Comparison of ENCODE assay signal across 8 mouse cellular contexts in genomic region chr16:94371301-94371931, GRCm38 (mm10). TPM values are rescaled to one million over a fixed set of nuclear protein-coding genes. Genes with fewer than 3 reads are reported as not detected.
A peak's percentile ranks its signal among the peaks of the same experiment; 100 is the strongest.
DNase-seq lines count a peak whose midpoint lies in the region; ATAC-seq and TF ChIP-seq lines count a peak whose summit lies in the region.

Pigp (minus strand) TSS chr16:94371842.

- ATAC-seq in inflammation-experienced regulatory T-cells, adult 6 months = peak; percentile 53
- ATAC-seq in midbrain, embryonic 11.5 days (ENCODE audit: low FRiP score) = peak; percentile 88
- ATAC-seq in stomach, embryonic 16.5 days (ENCODE audit: insufficient read depth, low FRiP score) = peak; percentile 77

- peak; percentile 22 to 35 for DNase-seq in spleen, adult 2 months (ENCODE audit: low read depth in 1 of 2, low spot score in 2 of 2)
- no peak for DNase-seq in spleen, adult 18-20 months
- peak; percentile 85 to 87 for DNase-seq in cerebellum, postnatal 14 days
- DNase-seq in gastrocnemius, postnatal 14 days = peak; percentile 67
- DNase-seq in left cerebral cortex, postnatal 4 days = peak; percentile 86
- peak; percentile 97 for DNase-seq in midbrain, embryonic 11.5 days (ENCODE audit: low spot score, missing footprints)

- peaks cover 5% of the 10 kb centered on the region for H3K4me1 ChIP-seq in spleen, adult 2 months (ENCODE audit: control insufficient read depth, insufficient read depth, insufficient read length)
- peaks cover 15% of the 10 kb centered on the region for H3K4me1 ChIP-seq in midbrain, embryonic 11.5 days (ENCODE audit: control insufficient read depth, insufficient read depth, low read length)
- H3K4me1 ChIP-seq in stomach, embryonic 16.5 days (ENCODE audit: control insufficient read depth, insufficient read depth, low read length) = peaks cover 8% of the 10 kb centered on the region; the same call in 1 of the 2 replicates

- WGBS in spleen, adult 2 months = under 1% methylated on average over 39 of the region's 43 CpGs
- under 1% methylated on average over 29 of the region's 43 CpGs for whole genome bisulfite sequencing in midbrain, embryonic 11.5 days
- WGBS in stomach, embryonic 16.5 days = under 1% methylated on average over 43 of the region's 43 CpGs

- peak within 1 kb of the TSS; percentile 89 for H3K27ac ChIP-seq in spleen, adult 2 months (ENCODE audit: insufficient read depth, low read length)
- peak within 1 kb of the TSS; percentile 96 for H3K27ac ChIP-seq in midbrain, embryonic 11.5 days (ENCODE audit: low read depth, low read length)
- peak within 1 kb of the TSS; percentile 99 for H3K27ac ChIP-seq in stomach, embryonic 16.5 days (ENCODE audit: low read length)

- intact Hi-C loops in gastrocnemius, postnatal 14 days (cut with DNase I; ENCODE audit: low total_unique reads) = no loop called here
- intact Hi-C loops in left cerebral cortex, postnatal 4 days (cut with DNase I) = no loop called here

- H3K4me3 ChIP-seq in spleen, adult 2 months (ENCODE audit: extremely low read depth, insufficient read depth, insufficient read length) = peak within 1 kb of the TSS; percentile 93
- H3K4me3 ChIP-seq in midbrain, embryonic 11.5 days (ENCODE audit: low read depth, low read length) = peak within 1 kb of the TSS; percentile 88
- H3K4me3 ChIP-seq in stomach, embryonic 16.5 days (replicated peaks; ENCODE audit: low read length) = peak within 1 kb of the TSS; percentile 92

- no peaks in the 10 kb centered on the region for H3K27me3 ChIP-seq in spleen, adult 2 months (ENCODE audit: control insufficient read depth, insufficient read depth, low read length)
- no peaks in the 10 kb centered on the region for H3K27me3 ChIP-seq in midbrain, embryonic 11.5 days (ENCODE audit: control insufficient read depth, insufficient read depth, low read length)
- no peaks in the 10 kb centered on the region for H3K27me3 ChIP-seq in stomach, embryonic 16.5 days (ENCODE audit: control insufficient read depth, insufficient read depth, low read length)

- peak within 1 kb of the TSS; percentile 71 for H3K4me2 ChIP-seq in midbrain, embryonic 11.5 days
- peak within 1 kb of the TSS; percentile 53 for H3K4me2 ChIP-seq in stomach, embryonic 16.5 days (ENCODE audit: low read depth, low read length)

- no peak for TF ChIP-seq POLR2A in spleen, adult 2 months (IDR thresholded peaks at IDR 0.05; ENCODE audit: low read depth, low read length)

- peak within 1 kb of the TSS; percentile 96 for H3K9ac ChIP-seq in midbrain, embryonic 11.5 days (ENCODE audit: low read length)
- peak within 1 kb of the TSS; percentile 98 for H3K9ac ChIP-seq in stomach, embryonic 16.5 days (ENCODE audit: low read length)

- no peaks in the 10 kb centered on the region for H3K9me3 ChIP-seq in midbrain, embryonic 11.5 days (ENCODE audit: control insufficient read depth, low read length)
- no peaks in the 10 kb centered on the region for H3K9me3 ChIP-seq in stomach, embryonic 16.5 days (replicated peaks; ENCODE audit: control insufficient read depth, low read length)

- H3K36me3 ChIP-seq in spleen, adult 2 months (ENCODE audit: control insufficient read depth, insufficient read depth, low read length) = no peaks in the 10 kb centered on the region
- H3K36me3 ChIP-seq in midbrain, embryonic 11.5 days (ENCODE audit: control insufficient read depth, insufficient read depth, low read length) = no peaks in the 10 kb centered on the region
- H3K36me3 ChIP-seq in stomach, embryonic 16.5 days (ENCODE audit: control insufficient read depth, insufficient read depth, low read length) = no peaks in the 10 kb centered on the region

- peak; percentile 3; the same call in 1 of the 2 replicates for TF ChIP-seq CTCF in spleen, adult 2 months (IDR thresholded peaks at IDR 0.05; ENCODE audit: extremely low read depth, insufficient read depth, insufficient read length, insufficient replicate concordance)

RNA-seq across cellular contexts. Expression of gene Pigp, which starts in this region (rescaled TPM):
- 8.8 and 9.7 TPM in 2 replicates for polyA plus RNA-seq in spleen, adult 2 months (2012; rRNA removed)
- total RNA-seq in gastrocnemius, postnatal 14 days (2021) = 100 to 1,000 TPM; 118 to 127 TPM
- 10 to 100 TPM; 47.3 to 96.8 (median 94.1) TPM for polyA plus RNA-seq in inflammation-experienced regulatory T-cells, adult 6 months (2017; shearing (Covaris generic))
- 10 to 100 TPM; 53.4 to 60.9 TPM for total RNA-seq in left cerebral cortex, postnatal 4 days (2021)
- 93.9 and 96.3 TPM in 2 replicates for polyA plus RNA-seq in midbrain, embryonic 11.5 days (2014; fragmentation: Nextera tagmentation; extraction: Ambion mirVana)
- polyA plus RNA-seq in stomach, embryonic 16.5 days (2015; fragmentation: Nextera tagmentation; extraction: Ambion mirVana) = 117 and 131 TPM in 2 replicates

Comparison
In these comparisons a context has a peak if more than half of its experiments do, and no peak if none do; other contexts are left out.
1. DNase-seq: peak in spleen, adult 2 months (2 of 2), cerebellum, postnatal 14 days (2 of 2), gastrocnemius, postnatal 14 days (single experiment), left cerebral cortex, postnatal 4 days (single experiment) and midbrain, embryonic 11.5 days (single experiment); none in spleen, adult 18-20 months (0 of 2).
2. Peak in every context shown above with its lines, with median percentiles within 50 percentile points of each other: H3K27ac ChIP-seq, H3K4me3 ChIP-seq and ATAC-seq.